Mouse (Mus musculus): ENCODE measurements at regions not wholly inside any gene's neighbourhood (a gene's known extent, or its start where the extent isn't known, plus 50 kb on each side); places are given as distances from the start of the nearest gene placed in this dataset.

DNA sequence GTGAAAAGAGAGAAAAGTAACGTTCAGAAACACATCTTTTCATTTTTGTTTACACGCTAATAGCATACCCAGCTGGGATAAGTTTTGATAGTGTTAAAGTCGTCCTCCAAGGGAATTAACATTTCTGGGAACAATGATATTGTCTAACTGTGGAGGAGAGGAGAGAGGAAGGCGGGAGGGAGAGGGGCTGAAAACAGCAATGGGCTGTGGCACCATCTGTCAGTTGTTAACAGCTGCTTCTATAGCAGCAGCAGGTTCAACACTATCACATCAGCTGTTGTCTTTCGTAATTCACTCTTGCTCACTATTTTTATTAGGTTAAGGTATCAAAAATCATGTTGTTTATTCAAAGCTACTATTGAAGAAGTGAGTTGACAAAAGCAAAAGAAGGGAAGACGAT, 1747.4 kb upstream of the G6pd2 start:
- WGBS = 61% methylated on average over 6 of the region's 6 CpGs
- ATAC-seq (replicated peaks; ENCODE audit: insufficient number of reproducible peaks, insufficient read depth, low FRiP score, low read depth) = no peak

More for the DNA sequence above, 1747.4 kb upstream of the G6pd2 start:
- Histone ChIP-seq H3K9ac (no peak overlapping the region), H3K27ac (no peak overlapping the region), H3K4me1 (replicated peaks) (no peaks in the 10 kb centered on the region), H3K4me2 (no peak overlapping the region), H3K36me3 (no peaks in the 10 kb centered on the region), H3K27me3 (no peaks in the 10 kb centered on the region), H3K9me3 (replicated peaks) (no peaks in the 10 kb centered on the region), H3K4me3 (no peak overlapping the region)

Data from heart, embryonic 15.5 days (tissue).